Mouse (Mus musculus): ENCODE results near the gene Abcd2.

Abcd2 gene

DNA sequence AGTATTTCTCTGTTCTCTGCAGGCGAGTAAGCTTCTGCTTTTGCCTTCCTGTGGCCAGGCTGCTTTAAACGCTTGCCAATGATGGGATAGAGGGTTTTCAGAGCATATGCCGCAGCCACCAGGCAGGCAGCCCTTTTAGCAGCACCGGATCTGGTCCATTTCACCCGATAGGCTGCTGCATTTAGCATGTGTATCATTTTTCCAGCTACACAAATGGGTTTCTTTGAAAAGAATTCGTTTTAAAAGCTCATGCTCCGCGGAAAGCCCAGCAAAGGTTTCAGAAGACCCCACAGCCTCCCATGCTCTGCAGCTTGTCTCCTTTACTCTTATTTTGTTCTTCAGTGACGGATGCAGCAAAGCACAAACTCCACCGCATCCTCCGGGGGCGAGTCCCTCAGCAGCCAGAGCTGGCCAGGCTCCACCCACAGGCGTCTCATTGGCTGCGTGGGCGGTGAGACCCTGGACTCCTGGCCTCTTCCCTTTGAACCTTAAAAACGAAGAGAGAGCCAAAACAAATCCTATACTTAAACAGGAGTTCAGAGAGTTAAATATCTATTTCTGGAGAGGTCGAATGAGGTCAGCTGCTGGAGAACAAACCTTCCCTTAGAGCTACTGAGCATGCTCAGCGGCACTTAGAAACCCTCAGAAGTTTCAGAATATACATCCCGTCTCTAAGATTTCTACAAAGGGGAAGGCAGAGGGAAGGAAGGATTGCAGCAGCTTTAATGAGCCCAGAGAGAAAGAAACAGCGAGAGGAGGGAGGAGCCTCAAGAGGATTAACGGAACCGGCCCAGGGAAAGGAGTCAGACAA is at the start of gene Abcd2:
Abcd2 (minus strand) TSS at position 388 of the 811 bp plus-strand sequence.
- peak; percentile 81 for DNase-seq (ENCODE audit: low spot score in 2 of 2)

DNA sequence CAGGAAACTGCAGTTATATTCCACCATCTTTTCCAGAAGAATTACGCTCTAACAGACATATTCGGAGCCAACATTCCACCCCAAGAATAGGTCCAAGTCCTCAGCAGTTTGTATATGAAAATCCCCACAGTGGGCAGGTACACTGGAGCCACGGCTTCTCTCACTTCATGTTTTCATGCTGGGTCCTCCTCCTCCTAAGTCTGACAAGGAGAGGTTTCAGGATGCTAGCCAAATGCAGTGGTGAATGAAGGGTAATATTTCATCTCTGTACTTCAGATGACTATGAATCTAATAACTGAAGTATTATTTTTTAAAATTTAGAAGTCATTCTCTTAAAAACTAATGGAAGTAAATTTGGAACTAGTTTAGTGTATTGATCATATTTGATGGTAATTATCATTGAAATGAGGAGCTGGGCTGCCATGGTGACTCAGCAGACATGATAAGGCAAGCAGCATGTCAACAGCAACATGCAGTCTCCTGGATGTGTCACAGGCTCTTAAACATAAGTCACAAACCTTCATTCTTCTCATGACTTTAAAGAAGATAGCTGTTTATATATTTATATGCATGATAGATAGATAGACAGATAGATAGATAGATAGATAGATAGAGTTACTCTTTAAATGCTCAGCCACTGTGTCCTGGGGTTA is 49.2 kb upstream of the Abcd2 start:
- DNase-seq (ENCODE audit: low spot score in 2 of 2) = no peak

DNA sequence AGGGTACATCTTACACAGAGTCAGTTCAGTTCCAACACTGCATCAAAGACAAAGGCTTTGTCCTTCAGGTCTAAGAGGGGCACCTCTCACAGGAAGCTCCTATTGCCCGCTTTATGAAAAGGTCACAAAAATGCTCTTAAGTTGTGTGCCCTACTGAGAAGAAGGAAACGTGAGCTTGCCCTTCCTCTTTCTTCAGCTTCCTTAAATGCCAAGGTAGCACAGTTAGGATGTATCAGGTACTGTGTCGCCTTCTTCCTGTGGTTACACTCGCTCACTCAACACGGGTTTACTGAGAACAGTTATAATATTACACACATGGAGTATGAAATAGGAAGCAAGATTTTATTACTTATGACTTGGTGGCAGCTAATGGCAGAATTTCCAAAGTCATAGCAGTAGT is 45.7 kb upstream of the Abcd2 start:
- no peak for DNase-seq (ENCODE audit: low spot score in 2 of 2)

DNA sequence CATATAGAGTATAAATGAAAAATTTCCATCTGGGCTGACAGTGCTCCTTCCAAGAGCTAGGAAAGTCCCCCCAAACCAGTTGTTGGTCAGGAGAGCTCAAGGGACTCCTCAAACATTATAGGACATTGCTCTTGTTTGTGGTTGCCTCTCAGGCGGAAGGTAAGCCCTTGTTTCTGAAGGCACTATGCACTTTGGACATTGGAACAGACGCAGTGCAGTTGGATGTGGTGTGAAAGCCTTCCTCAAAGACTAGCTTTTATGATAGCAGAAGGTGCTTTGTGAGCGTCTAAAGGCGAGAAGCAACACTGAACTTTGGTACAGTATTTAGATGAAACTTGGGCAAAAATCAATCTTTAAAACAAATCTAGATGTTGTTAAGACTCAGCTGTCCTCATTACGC is 14.9 kb upstream of the Abcd2 start:
- DNase-seq (ENCODE audit: low spot score in 2 of 2) = no peak

DNA sequence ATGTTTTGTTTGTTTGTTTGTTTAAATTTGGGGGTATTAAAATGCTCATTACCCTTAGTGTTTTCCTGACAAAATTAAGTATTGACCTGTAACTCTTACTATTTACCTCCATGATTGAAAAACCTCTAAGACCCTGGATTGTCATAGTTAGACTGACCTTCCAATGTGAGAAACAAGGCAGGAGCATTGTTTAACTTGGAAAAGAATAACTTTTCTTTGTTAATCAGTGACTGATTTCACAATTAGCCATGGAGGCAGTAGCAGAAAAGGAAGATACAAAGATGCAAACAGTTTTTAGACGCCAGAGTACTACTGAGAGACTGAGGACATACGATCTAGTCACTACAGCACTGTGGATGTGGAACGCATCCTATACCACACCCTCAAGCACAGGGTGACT is 11.9 kb upstream of the Abcd2 start:
- DNase-seq (ENCODE audit: low spot score in 2 of 2) = no peak

DNA sequence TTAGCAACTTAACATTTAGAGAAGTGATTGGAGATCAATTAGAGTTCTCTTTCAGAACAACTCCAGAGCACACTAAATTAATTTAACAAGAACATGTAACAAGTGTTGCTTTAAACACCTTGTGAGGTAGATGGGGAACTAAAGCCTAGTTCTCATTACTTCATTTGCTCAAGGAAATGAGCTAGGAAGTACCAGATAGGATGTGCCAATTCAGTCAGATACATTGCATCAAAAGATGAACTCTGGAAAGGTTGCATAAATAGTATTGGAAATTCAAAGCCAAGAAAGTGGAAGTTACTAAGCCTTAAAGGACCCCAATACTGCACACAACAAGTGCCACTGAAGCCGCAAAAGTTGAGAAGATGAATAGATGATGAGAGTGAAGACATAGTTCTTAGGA is 10.9 kb upstream of the Abcd2 start:
- DNase-seq (ENCODE audit: low spot score in 2 of 2) = no peak

DNA sequence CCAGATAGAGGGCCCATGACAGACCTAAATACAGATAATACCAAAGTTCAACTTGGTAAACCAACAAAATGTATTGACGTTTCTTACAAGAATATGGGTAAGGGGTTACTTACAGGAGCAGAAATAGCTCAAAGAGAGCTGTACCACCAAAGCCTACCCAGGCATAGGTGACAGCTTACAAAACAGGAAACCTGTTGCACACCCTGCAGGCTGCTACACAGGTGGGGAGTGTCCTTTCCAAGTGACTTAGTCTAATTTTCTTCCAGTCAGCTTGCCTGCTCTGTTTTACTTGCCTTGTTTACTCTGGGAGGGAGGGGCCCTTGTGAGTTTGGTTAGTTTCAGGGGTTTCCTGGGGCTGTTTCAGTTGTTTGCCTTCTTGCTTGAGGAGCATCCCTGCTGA is 9.2 kb upstream of the Abcd2 start:
- no peak for DNase-seq (ENCODE audit: low spot score in 2 of 2)

DNA sequence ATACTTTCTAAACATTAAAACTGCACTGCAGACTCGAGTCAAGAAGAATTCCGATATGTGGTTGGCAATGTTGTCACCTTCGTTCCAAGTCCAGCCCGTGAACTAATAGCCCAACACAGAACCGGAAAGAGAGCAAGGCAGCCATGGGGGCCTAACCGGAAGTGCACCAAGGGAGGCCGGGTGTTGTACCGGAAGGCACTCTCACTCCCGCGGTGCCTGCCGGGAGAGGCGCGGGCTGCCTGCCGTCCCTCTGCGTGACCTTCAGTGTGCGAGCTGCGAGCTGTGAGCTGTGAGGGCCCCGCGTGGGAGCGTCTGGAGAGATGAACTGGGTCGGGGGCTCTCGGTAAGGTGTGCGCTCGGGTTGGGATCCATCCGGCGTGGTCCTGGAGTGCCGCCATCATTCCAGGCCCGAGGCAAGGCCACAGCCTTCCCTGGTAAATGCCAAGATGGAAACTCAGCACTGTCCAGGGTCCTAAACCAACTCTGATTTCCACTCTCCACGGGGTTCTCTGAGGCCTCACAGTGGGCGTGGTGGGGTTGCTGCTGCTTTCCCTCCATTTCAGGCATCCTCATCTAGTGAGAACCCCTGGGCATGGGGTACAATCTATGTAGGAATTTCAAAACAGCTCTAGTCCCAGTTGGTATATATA is 7.8 kb upstream of the Abcd2 start, which contains the start of gene CN725425:
CN725425 (plus strand) TSS at position 239 of the 650 bp plus-strand sequence.
- no peak for DNase-seq (ENCODE audit: low spot score in 2 of 2)

DNA sequence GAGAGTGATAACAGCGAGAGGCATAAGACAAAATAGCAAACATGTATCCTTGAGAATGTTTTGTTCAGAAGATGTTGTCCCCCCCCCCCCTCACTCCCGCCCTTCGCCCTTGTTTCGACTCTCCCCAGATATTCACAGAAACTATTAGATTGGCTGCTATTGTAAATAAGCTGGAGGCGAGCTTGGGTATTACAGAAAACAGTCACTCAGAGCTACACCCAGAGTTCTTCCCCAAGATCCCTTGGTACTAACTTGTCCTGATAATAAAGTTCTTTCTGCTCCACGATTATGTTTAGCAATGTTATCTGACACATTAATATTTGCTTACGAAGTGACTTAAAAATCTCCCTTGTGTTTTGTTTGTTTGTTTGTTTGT is 612 bp upstream of the Abcd2 start:
- DNase-seq (ENCODE audit: low spot score in 2 of 2) = no peak

DNA sequence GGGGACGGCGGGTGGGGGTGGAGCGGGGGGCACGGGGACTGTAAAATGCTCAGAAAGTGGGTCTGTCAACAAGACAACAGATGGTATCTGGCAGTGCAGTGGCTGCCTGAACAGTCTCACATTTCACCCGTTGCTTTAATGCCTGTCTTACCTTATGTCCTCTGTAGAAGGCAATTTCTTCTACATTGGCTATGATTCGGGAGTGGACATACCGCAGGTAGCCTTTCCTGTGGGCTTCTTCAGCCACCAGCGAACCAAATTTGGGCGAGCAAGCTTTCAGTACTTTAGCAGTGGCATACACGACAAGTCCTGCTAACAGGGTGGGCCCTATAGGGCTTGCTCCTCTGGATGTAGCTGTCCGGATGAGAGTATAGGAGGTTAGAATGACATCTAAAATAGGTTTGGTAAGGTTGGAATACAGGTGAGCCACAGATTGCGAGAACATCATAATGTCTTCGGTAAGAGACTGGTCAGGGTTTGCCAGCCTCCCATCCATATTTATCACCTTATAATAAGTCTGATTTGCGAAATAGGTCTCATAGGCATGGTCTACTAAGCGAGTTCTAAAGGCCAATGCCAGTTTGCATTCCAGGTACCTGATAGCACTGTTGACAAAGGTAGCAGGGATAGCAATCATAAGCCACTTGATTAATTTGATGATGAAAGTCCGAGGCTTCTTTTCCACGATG is 936 bp downstream of the Abcd2 start:
- DNase-seq (ENCODE audit: low spot score in 2 of 2) = no peak

DNA sequence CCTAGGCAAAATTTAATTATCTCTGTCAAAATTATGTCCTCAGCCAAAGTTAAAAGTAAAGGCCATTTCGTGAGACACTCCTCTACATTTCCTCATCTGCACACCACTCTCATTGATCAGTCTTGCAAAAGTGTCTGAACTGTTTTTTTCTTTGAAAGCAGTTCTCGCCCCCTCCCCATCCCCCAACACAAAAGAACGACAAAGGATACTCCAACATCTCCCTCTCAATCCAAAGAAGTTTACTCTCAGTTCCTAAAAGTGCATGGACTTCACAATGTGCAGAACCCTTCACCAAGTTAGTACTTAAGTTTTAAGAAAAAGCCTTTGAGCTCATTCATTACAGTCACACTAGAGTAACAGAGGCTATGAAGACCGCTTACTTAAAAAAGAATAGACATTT is 1.6 kb downstream of the Abcd2 start:
- no peak for DNase-seq (ENCODE audit: low spot score in 2 of 2)

DNA sequence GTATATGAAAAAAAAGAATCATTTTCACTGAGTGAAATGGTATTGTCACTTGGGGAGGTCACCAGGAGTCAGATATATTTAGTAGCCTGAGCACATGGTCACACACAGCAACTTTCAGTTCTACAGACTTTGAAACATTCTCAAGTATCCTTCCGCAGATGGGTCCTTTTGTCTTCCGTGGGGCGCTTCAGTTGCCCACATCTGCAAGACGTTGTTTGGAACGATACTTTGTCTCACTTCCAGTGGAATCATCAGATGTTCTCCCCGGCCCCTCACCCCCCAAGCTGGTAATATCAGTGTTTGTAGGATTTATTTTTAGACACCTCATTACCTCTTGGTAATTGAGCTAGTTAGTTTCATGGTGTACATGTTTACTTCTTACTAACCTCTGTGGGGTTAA is 5.2 kb downstream of the Abcd2 start:
- peak in 1 of 2 experiments; percentile 15 for DNase-seq (ENCODE audit: low spot score in 2 of 2)

DNA sequence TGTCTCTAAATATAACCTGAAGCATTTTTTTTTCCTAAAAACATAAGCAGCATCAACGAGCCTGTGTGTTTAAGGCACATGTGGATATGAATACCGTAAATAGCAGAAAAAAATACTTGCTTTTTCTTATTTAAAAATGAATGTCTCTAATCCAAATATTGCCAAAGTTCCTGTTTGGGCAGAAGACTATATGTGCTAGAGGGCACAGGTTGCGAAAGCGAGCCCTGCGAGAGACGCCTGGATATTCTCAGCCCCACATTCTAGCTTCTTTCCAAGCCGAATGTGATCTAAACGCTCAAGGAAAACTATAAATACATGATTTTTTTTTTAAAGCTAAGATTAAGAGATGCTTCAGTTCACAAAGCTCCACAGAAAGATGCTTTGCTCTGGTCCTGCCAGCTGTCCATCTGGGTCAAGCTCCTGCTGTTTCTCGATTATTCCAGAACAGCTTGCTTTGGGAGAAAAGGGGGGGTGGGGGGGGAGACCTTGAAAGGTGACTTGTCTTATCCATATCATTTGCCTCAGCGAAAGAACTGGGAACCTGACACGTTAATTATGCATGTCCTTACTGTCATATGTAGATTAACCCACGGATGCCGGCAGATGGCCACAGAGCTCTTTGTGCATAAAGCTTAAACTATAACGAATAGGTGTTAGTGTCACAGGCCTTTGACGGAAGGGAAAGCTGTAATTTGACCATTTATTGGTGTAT is 11.5 kb downstream of the Abcd2 start:
- DNase-seq (ENCODE audit: low spot score in 2 of 2) = no peak

DNA sequence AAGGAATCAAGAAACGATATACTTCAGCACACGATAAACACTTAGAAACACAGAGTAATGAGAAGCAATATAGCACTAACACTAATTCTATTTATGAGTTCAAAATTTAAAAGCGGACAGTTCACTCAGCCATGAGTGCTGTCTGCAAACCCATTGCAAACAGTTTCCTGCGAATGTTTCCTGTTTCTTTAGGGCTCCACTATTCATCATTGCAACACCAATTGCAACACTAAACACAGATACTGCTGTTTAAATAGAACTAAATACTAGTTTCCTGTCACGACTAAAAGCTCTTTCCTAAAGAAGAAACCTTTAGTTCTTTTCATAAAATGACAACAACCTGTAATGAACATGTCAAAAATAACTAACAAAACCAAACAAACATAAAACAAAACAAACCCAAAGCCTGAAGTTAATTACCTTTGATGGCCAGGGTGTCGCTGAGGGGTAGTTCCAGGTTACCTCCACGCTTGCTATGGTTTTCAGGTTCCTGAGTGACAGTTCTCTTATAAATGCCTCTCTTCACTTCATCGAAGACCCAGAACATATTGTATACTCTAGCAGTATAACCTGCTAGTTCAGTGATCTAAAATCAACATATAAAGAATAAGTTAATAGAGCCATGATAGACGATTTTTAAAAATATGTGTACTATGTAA is 12.8 kb downstream of the Abcd2 start:
- no peak for DNase-seq (ENCODE audit: low spot score in 2 of 2)

DNA sequence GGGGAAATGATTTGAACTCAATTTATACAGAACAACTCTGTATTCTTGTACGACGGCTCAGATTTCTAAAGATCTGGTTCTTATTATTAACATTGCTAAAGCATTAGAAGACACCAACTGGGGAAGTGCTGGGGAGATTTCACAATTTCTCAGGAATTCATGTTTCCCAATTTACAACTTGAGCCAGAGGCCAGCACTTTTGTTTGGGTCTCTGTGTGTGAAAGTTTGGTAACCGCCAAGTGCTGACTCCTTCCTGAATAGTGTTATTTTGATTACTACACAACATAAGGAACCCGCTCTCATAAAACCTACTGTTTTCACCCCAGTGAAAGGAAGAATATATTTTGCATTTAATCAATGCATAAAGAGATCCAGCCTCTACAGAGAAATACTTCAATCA is 19.4 kb downstream of the Abcd2 start:
- DNase-seq (ENCODE audit: low spot score in 2 of 2) = peak; percentile 42 to 52

DNA sequence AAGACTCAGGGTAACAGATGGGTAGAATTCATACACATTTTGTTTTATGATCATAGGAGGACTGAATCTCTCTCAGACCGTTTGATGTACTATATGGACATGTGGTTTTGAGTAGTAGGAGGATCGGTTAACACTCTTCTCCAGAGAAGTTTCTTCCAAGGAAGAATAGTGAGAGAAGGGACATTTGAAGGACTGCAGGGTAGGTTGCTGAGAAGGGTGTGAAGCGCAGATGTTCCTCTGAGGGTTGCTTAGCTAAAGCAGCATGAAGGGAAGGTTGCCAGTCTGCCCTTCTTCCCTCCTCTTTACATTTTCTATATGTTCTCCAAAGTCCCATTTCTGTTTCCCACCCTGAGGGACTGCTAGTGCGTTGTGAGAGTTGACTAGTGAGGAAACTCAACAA is 20.3 kb downstream of the Abcd2 start:
- DNase-seq (ENCODE audit: low spot score in 2 of 2) = no peak

DNA sequence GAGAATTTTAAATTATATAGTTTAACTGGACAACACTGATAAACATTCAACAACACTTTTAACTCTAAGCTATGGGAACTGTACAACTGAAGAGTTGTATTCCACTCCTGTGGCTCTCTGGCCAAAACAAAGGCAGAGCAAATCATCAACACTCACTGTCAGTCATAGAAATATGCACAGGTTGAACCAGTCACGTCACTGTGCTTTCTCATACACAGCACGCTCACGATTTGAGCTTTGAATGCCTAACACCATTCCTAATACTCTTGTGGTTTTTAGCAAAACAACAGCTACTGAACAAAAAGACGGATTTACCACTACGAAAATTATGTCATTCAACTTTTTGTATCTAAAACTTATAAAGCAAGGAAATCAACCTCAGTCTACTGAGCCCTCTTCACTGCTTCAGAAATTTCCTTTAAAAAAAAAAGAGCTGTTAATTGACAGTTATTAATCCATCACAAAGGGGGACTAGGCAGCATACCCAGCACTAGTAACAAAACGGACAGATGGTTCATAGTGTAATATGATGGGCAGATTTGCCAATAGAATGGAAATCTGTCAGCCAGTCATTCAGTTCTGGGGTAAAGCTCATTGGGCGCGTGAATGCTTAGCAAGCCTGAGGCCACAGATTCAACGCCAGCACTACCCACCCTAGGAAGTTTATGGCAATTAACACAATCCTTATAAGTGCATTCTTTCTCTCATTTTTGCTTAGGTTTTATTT is 20.8 kb downstream of the Abcd2 start:
- DNase-seq (ENCODE audit: low spot score in 2 of 2) = no peak

DNA sequence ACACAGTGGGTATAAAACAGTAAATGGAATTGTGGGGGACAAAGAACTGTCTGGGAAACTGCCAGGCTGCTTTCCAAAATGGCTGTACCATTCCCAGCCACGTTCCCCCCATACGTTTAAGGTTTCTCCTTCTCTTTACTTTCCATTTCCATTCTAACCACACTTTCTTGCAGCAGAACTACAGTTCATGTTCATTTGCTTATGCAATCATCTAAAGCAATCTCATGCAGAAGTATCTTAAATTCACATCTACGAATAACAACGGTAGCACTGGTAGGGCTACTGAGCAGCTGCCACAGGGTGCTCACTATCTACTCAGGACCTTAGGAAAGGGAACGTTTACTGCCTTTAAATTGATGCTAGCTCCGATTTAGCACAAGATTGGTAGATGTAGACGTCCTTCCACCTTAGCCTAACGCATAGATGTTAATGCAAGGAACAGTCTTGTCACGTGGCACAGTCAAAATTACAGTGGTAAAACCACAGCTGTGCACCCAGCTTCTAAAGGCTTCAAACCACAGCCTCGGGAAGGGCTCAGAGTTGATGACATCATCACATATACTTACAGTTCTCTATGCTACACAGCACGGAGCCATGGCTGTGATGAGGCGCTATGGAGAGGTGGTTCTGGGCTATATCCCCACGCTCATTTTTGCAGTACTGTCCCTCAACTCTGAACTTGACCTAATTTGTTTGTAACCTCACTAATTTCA is 23.6 kb downstream of the Abcd2 start:
- no peak for DNase-seq (ENCODE audit: low spot score in 2 of 2)

DNA sequence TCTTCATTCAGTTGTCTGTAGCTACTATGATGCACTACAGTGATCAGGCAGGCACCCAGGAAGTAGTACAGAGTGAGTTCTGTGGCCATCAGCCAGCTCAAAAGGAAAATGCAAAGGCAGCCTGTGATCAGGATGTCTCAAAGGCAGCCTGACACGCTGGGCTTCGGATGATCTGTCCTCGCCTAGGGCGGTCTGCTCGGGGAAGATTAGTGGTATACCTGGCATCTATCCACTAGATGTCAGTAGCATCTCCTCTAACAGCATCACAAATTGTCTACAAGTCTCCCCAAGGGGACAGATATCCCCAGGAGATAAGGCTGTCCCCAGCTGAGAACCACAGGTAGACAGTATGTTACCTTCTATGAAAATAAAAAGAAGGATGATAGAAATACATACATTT is 26.6 kb downstream of the Abcd2 start:
- DNase-seq (ENCODE audit: low spot score in 2 of 2) = no peak

DNA sequence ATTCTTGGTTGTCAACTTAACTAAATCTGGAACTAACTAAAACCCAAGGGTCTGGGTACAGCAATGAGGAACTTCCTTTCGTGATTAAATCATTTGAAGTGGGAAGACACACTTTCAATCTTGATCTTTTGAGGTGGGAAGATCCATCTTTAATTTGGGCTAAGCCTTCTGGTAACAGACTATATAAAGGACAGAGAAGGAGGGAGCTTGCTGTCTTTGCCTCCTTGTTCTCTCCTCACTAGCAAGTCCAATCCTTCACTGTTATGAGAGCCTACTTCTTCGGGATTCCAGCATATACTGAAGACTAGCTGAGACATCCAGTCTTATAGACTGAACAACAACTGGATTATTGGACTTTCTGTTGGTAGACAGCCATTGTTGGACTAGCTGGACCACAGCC is 28.1 kb downstream of the Abcd2 start:
- no peak for DNase-seq (ENCODE audit: low spot score in 2 of 2)

Data from heart, adult 9 months (tissue).